Mouse (Mus musculus): Measurements from ENCODE around the gene Plek2.

- TF ChIP-seq CTCF (IDR thresholded peaks at IDR 0.05; ENCODE audit: low read depth, low read length): no peak
- TF ChIP-seq POLR2A (IDR thresholded peaks at IDR 0.05; ENCODE audit: borderline replicate concordance, low read depth, low read length): no peak
Measured at GRCm38 (mm10) chr12:78839906-78840305, 66.9 kb downstream of the Plek2 start.

All from bone marrow macrophage, adult 2 months (primary cell).